Mouse (Mus musculus) C2C12 (cell line): Measurements from ENCODE around the gene Fcer2a.

Experiments
- CTCF ChIP-seq: IDR thresholded peaks from one replicate; pipeline ENCODE4 v1.5.1; 2011; ENCODE audit not compliant: control insufficient read depth, insufficient read depth, insufficient read length
- MAX ChIP-seq: IDR thresholded peaks from one replicate; pipeline ENCODE4 v1.6.1; 2011; ENCODE audit warnings: mild to moderate bottlenecking, control low read depth

- TF ChIP-seq CTCF, result no peak
- TF ChIP-seq MAX, result no peak
Measured at GRCm38 (mm10) chr8:3674671-3675070, 19.3 kb downstream of the Fcer2a start.
